Mouse (Mus musculus) limb, embryonic 12.5 days (tissue): ENCODE data around the gene Olfr1199. TPM values are rescaled to one million over a fixed set of nuclear protein-coding genes. Genes with fewer than 3 reads are reported as not detected.

ENCODE experiments used
- ATAC-seq: fragments of 200-750 bp; cut with Nextera tagmentation; 2 replicates; pipeline ENCODE4 v1.8.0; 2017; ENCODE audit warnings: low read depth, moderate TSS enrichment; ENCODE audit not compliant: insufficient number of reproducible peaks, insufficient read depth, low FRiP score, low TSS enrichment
- H3K27ac ChIP-seq: fragments of 300-500 bp; sonication (generic); 2 replicates; pipeline ENCODE4 v1.5.1; 2016; ENCODE audit warnings: mild to moderate bottlenecking, moderate library complexity
- H3K27me3 ChIP-seq: fragments of 300-500 bp; sonication (generic); 2 replicates; pipeline ENCODE4 v1.6.1; 2016; ENCODE audit warnings: mild to moderate bottlenecking, moderate library complexity
- H3K36me3 ChIP-seq: fragments of 300-500 bp; sonication (generic); 2 replicates; pipeline ENCODE4 v1.6.1; 2016; ENCODE audit warnings: mild to moderate bottlenecking, moderate library complexity
- H3K4me1 ChIP-seq: fragments of 300-500 bp; sonication (generic); replicated peaks from 2 replicates; pipeline ENCODE4 v1.6.1; 2016
- H3K4me2 ChIP-seq: fragments of 300-500 bp; sonication (generic); 2 replicates; pipeline ENCODE4 v1.6.1; 2016; ENCODE audit warnings: mild to moderate bottlenecking, moderate library complexity
- H3K4me3 ChIP-seq: fragments of 300-500 bp; sonication (generic); replicated peaks from 2 replicates; pipeline ENCODE4 v1.5.1; 2016; ENCODE audit warnings: mild to moderate bottlenecking
- H3K9ac ChIP-seq: fragments of 300-500 bp; sonication (generic); replicated peaks from 2 replicates; pipeline ENCODE4 v1.6.1; 2016; ENCODE audit warnings: mild to moderate bottlenecking, moderate library complexity
- H3K9me3 ChIP-seq: fragments of 300-500 bp; sonication (generic); 2 replicates; pipeline ENCODE4 v1.6.1; 2016; ENCODE audit warnings: mild to moderate bottlenecking, moderate library complexity
- WGBS: fragments of 180-500 bp; shearing (Covaris S2); methylation state at CpG from one replicate; pipeline ENCODE4 v1.1.7; 2016; 5-methylcytosine and 5-hydroxymethylcytosine counted together
- polyA plus RNA-seq: library from polyadenylated mRNA; unstranded; fragments of >200 nt; fragmentation: Nextera tagmentation; extraction: Ambion mirVana; gene quantifications from 2 replicates; pipeline ENCODE4 v1.2.1, GENCODE M21; 2016

Olfr1199 gene
- polyA plus RNA-seq = not detected in 2 replicates

GRCm38 (mm10) chr2:88760369-88760768 is at the start of gene Olfr1199:
Olfr1199 (minus strand) TSS chr2:88760469.
- H3K9me3 ChIP-seq = 0 out of 2 replicates have a peak, but pooled peaks cover 3% of the 10 kb centered on the region
- H3K4me2 ChIP-seq = no peak within 1 kb of the TSS
- H3K4me1 ChIP-seq = no peaks in the 10 kb centered on the region
- no peak for ATAC-seq
- no peak within 1 kb of the TSS for H3K27ac ChIP-seq
- WGBS = 90% methylated on average over 2 of the region's 2 CpGs
- no peaks in the 10 kb centered on the region for H3K36me3 ChIP-seq
- H3K27me3 ChIP-seq = no peaks in the 10 kb centered on the region
- no peak within 1 kb of the TSS for H3K4me3 ChIP-seq
- no peak within 1 kb of the TSS for H3K9ac ChIP-seq

DNA sequence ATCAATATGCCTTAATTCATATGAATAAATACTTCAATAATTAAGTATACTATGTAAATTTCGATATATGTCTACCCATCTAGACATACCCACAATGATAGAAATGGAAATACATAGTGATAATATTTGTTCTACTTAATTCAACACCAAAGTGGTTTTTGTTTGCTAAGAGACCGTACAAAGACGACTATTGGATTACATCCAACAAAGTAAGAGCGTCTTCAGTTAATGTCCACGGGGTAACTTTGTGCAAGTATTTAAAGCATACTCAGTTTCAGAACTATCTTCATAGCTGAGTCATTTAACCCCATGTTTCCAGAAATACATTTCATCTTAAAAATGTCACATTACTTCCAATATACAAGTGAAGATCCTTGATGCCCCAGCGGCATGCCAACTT is 32.5 kb upstream of the Olfr1199 start, which contains the start of gene Olfr1201:
Olfr1201 (plus strand) TSS at position 301 of the 400 bp plus-strand sequence.
- no peak within 1 kb of the TSS for H3K4me3 ChIP-seq
- WGBS = 89% methylated on average over 6 of the region's 6 CpGs
- no peaks in the 10 kb centered on the region for H3K36me3 ChIP-seq
- no peak for ATAC-seq
- no peaks in the 10 kb centered on the region for H3K4me1 ChIP-seq
- H3K27me3 ChIP-seq = no peaks in the 10 kb centered on the region
- H3K27ac ChIP-seq = no peak within 1 kb of the TSS
- no peak within 1 kb of the TSS for H3K9ac ChIP-seq
- H3K4me2 ChIP-seq = no peak within 1 kb of the TSS
- no peaks in the 10 kb centered on the region for H3K9me3 ChIP-seq

DNA sequence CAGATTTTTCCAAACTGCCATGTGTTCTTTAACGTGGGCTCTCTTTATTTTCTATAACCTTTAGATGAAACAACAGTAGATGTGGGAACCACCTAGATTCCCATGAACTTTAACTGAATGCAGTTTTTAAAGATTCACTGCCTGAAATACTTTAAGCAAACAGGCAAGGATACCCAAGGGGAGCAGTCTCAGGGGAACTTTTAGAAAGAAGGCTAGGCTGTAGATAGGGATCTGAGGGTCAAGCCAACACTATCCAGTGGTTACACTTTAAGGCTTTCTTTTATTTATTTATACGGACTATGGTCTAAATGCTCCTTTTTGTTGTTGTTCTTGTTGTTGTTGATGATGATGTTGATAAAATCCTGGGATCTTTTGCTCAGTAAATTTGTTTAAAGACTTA is 10.1 kb upstream of the Olfr1199 start, which contains the start of gene Olfr1200:
Olfr1200 (minus strand) TSS at position 101 of the 400 bp plus-strand sequence.
- H3K36me3 ChIP-seq = no peaks in the 10 kb centered on the region
- no peak for ATAC-seq
- no peak within 1 kb of the TSS for H3K27ac ChIP-seq
- H3K4me1 ChIP-seq = no peaks in the 10 kb centered on the region
- H3K9me3 ChIP-seq = no peaks in the 10 kb centered on the region
- H3K4me2 ChIP-seq = no peak within 1 kb of the TSS
- 83% methylated on average over 2 of the region's 2 CpGs for WGBS
- no peaks in the 10 kb centered on the region for H3K27me3 ChIP-seq
- no peak within 1 kb of the TSS for H3K4me3 ChIP-seq
- H3K9ac ChIP-seq = no peak within 1 kb of the TSS

DNA sequence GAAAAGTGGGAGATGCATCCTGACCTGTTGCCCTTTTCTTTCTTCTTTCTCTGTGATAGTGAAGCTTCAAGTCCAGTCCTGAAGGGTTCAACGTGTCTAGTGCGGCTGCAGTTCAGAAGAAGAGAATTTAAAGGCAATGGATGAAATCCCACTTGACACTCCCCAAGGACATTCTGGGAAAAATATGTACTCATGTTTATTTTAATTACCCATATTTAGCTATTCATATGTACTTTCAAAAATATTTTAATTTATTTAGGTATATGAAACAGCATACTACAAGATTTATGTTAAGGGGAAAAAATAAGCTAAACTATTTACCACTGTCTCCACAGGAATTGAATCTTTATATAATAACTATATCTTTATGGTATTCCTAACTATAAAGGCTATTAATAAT is 9.0 kb downstream of the Olfr1199 start, which contains the start of gene Olfr1198:
Olfr1198 (minus strand) TSS at position 101 of the 400 bp plus-strand sequence.
- no peaks in the 10 kb centered on the region for H3K9me3 ChIP-seq
- H3K4me2 ChIP-seq = no peak within 1 kb of the TSS
- ATAC-seq = no peak
- 84% methylated on average over 2 of the region's 2 CpGs for WGBS
- H3K9ac ChIP-seq = no peak within 1 kb of the TSS
- no peaks in the 10 kb centered on the region for H3K27me3 ChIP-seq
- H3K36me3 ChIP-seq = no peaks in the 10 kb centered on the region
- H3K4me1 ChIP-seq = no peaks in the 10 kb centered on the region
- no peak within 1 kb of the TSS for H3K4me3 ChIP-seq
- H3K27ac ChIP-seq = no peak within 1 kb of the TSS

DNA sequence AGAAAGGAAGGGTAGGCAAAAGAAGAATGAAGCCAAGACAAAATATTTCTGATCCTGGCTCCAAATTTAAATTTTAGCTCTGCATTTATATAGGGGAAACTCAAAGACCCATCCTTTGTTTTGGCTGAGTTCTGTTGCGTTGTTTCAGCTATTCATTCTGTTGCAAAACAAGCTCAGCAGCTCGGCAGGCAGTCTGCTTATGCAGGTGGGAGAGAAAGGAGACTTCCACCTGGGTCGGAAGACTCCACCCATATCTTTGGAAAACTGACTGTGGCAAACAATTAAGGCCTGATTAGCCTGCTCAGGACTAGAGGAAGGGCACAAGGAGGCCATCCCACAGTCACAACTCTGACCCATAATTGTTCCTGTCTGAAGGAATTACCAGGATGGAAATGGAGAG is 16.9 kb downstream of the Olfr1199 start:
- H3K27ac ChIP-seq = no peak overlapping the region
- WGBS = 88% methylated on average over 3 of the region's 3 CpGs
- no peaks in the 10 kb centered on the region for H3K27me3 ChIP-seq
- H3K36me3 ChIP-seq = no peaks in the 10 kb centered on the region
- H3K4me1 ChIP-seq = no peaks in the 10 kb centered on the region
- no peak for ATAC-seq
- no peak overlapping the region for H3K4me2 ChIP-seq
- no peaks in the 10 kb centered on the region for H3K9me3 ChIP-seq
- H3K4me3 ChIP-seq = no peak overlapping the region
- no peak overlapping the region for H3K9ac ChIP-seq

GRCm38 (mm10) chr2:88732266-88732665 is 28.0 kb downstream of the Olfr1199 start, which contains the start of gene Olfr1197:
Olfr1197 (minus strand) TSS chr2:88732366.
- no peak within 1 kb of the TSS for H3K4me3 ChIP-seq
- H3K9ac ChIP-seq = no peak within 1 kb of the TSS
- H3K4me1 ChIP-seq = no peaks in the 10 kb centered on the region
- H3K36me3 ChIP-seq = no peaks in the 10 kb centered on the region
- no peak for ATAC-seq
- H3K27me3 ChIP-seq = no peaks in the 10 kb centered on the region
- H3K9me3 ChIP-seq = no peaks in the 10 kb centered on the region
- H3K27ac ChIP-seq = no peak within 1 kb of the TSS
- H3K4me2 ChIP-seq = no peak within 1 kb of the TSS
- WGBS = 91% methylated on average over 1 of the region's 1 CpGs

GRCm38 (mm10) chr2:88704497-88704896 is 55.8 kb downstream of the Olfr1199 start, which contains the start of gene Olfr1196:
Olfr1196 (minus strand) TSS chr2:88704597.
- no peaks in the 10 kb centered on the region for H3K9me3 ChIP-seq
- H3K4me1 ChIP-seq = no peaks in the 10 kb centered on the region
- H3K27ac ChIP-seq = no peak within 1 kb of the TSS
- H3K36me3 ChIP-seq = no peaks in the 10 kb centered on the region
- no peak for ATAC-seq
- 80% methylated on average over 2 of the region's 2 CpGs for WGBS
- H3K4me2 ChIP-seq = no peak within 1 kb of the TSS
- no peak within 1 kb of the TSS for H3K4me3 ChIP-seq
- H3K27me3 ChIP-seq = no peaks in the 10 kb centered on the region
- H3K9ac ChIP-seq = no peak within 1 kb of the TSS

Other genes with a start within 250 kb of the Olfr1199 start
- gene Olfr1186, start 241.9 kb downstream of the Olfr1199 start, polyA plus RNA-seq = not detected in 2 replicates
- not detected in 2 replicates for gene Olfr1188, start 203.5 kb downstream of the Olfr1199 start, polyA plus RNA-seq
- not detected in 2 replicates for gene Olfr1189, start 174.0 kb downstream of the Olfr1199 start, polyA plus RNA-seq
- gene Olfr1191-ps1, start 119.9 kb downstream of the Olfr1199 start, polyA plus RNA-seq = not detected in 2 replicates
- not detected in 2 replicates for gene Olfr1192-ps1, start 112.0 kb downstream of the Olfr1199 start, polyA plus RNA-seq
- gene Olfr1193, start 84.8 kb downstream of the Olfr1199 start, polyA plus RNA-seq = not detected in 2 replicates
- gene Olfr1195, start 71.3 kb downstream of the Olfr1199 start, polyA plus RNA-seq = not detected in 2 replicates
- gene Olfr1196, start 55.9 kb downstream of the Olfr1199 start, polyA plus RNA-seq = not detected in 2 replicates
- not detected in 2 replicates for gene Olfr1197, start 28.1 kb downstream of the Olfr1199 start, polyA plus RNA-seq
- not detected in 2 replicates for gene Olfr1198, start 9.1 kb downstream of the Olfr1199 start, polyA plus RNA-seq
- not detected in 2 replicates for gene Olfr1200, start 10.0 kb upstream of the Olfr1199 start, polyA plus RNA-seq
- not detected in 2 replicates for gene Olfr1201, start 32.6 kb upstream of the Olfr1199 start, polyA plus RNA-seq
- gene Olfr1202, start 54.0 kb upstream of the Olfr1199 start, polyA plus RNA-seq = 0.05 TPM in 1 of 2 replicates, not detected in the other
- gene Olfr1205, start 69.3 kb upstream of the Olfr1199 start, polyA plus RNA-seq = not detected in 2 replicates
- not detected in 2 replicates for gene Olfr1204, start 88.8 kb upstream of the Olfr1199 start, polyA plus RNA-seq
- gene Olfr1206, start 102.8 kb upstream of the Olfr1199 start, polyA plus RNA-seq = not detected in 2 replicates
- gene Olfr1208, start 141.8 kb upstream of the Olfr1199 start, polyA plus RNA-seq = not detected in 2 replicates
- gene Olfr1209, start 154.7 kb upstream of the Olfr1199 start, polyA plus RNA-seq = not detected in 2 replicates
- gene Olfr1211, start 177.6 kb upstream of the Olfr1199 start, polyA plus RNA-seq = not detected in 2 replicates
- gene Olfr1212, start 193.5 kb upstream of the Olfr1199 start, polyA plus RNA-seq = not detected in 2 replicates
- not detected in 2 replicates for gene Gm13762, start 219.8 kb upstream of the Olfr1199 start, polyA plus RNA-seq
- not detected in 2 replicates for gene Olfr1214, start 232.2 kb upstream of the Olfr1199 start, polyA plus RNA-seq
- gene Olfr1215, start 246.5 kb upstream of the Olfr1199 start, polyA plus RNA-seq = not detected in 2 replicates